Mouse (Mus musculus) cortical plate, adult 2 months (tissue): ENCODE measurements around the gene Foxf1.

Source experiments
- CTCF ChIP-seq: fragments of 200-500 bp; IDR thresholded peaks from 2 replicates; pipeline ENCODE4 v1.5.1; 2011; ENCODE audit warnings: mild to moderate bottlenecking, control low read depth, low read length; ENCODE audit not compliant: insufficient read depth; ENCODE audit errors: extremely low read depth
- POLR2A ChIP-seq: fragments of 200-500 bp; IDR thresholded peaks from 2 replicates; pipeline ENCODE4 v1.6.1; 2011; ENCODE audit warnings: mild to moderate bottlenecking, low read length, control low read depth; ENCODE audit not compliant: insufficient read depth; ENCODE audit errors: extremely low read depth

DNA sequence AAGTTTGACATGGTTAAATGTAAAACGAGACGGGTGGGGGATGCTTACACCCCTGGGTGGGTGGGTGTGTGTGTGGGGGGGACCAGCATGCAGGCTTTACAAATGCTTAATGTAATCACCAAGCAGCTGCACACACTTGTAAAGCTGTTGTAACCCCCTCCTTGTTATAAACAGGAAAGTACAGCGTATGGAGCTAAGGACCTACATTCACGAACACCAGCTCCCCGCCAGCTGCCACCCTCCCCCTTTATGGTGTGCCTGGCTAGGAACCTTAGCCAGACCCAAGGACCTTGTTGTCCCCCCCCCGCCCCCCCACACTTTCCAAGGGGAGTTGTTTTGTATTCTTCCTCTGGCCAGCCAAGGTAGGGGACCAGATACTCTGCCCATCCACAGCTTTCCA, 42.5 kb downstream of the Foxf1 start:
- TF ChIP-seq POLR2A (no peak), CTCF (no peak)
